Mouse (Mus musculus) embryonic facial prominence, embryonic 15.5 days (tissue): Measurements from ENCODE around the gene Runx2. TPM values are rescaled to one million over a fixed set of nuclear protein-coding genes. Genes with fewer than 3 reads are reported as not detected.

Experiments used
- ATAC-seq: fragments of 200-750 bp; cut with Nextera tagmentation; 2 replicates; pipeline ENCODE4 v1.8.0; 2017; ENCODE audit warnings: low read depth, moderate TSS enrichment; ENCODE audit not compliant: insufficient number of reproducible peaks, low FRiP score, low TSS enrichment
- H3K27ac ChIP-seq: fragments of 300-500 bp; sonication (generic); replicated peaks from 2 replicates; pipeline ENCODE4 v1.5.1; 2015; ENCODE audit warnings: mild to moderate bottlenecking, inconsistent platforms
- H3K27me3 ChIP-seq: fragments of 300-500 bp; sonication (generic); 2 replicates; pipeline ENCODE4 v1.6.1; 2015; ENCODE audit warnings: inconsistent platforms
- H3K36me3 ChIP-seq: fragments of 300-500 bp; sonication (generic); 2 replicates; pipeline ENCODE4 v1.6.1; 2015; ENCODE audit warnings: mild to moderate bottlenecking, inconsistent platforms
- H3K4me1 ChIP-seq: fragments of 300-500 bp; sonication (generic); 2 replicates; pipeline ENCODE4 v1.6.1; 2015; ENCODE audit warnings: inconsistent platforms
- H3K4me2 ChIP-seq: fragments of 300-500 bp; sonication (generic); replicated peaks from 2 replicates; pipeline ENCODE4 v1.6.1; 2015; ENCODE audit warnings: mild to moderate bottlenecking, inconsistent platforms
- H3K4me3 ChIP-seq: fragments of 300-500 bp; sonication (generic); replicated peaks from 2 replicates; pipeline ENCODE4 v1.5.1; 2015; ENCODE audit warnings: mild to moderate bottlenecking, inconsistent platforms
- H3K9ac ChIP-seq: fragments of 300-500 bp; sonication (generic); 2 replicates; pipeline ENCODE4 v1.6.1; 2015; ENCODE audit warnings: inconsistent platforms
- H3K9me3 ChIP-seq: fragments of 300-500 bp; sonication (generic); replicated peaks from 2 replicates; pipeline ENCODE4 v1.6.1; 2016; ENCODE audit warnings: inconsistent platforms
- WGBS: fragments of 180-500 bp; shearing (Covaris S2); methylation state at CpG from one replicate; pipeline ENCODE4 v1.1.7; 2015; 5-methylcytosine and 5-hydroxymethylcytosine counted together
- polyA plus RNA-seq: library from polyadenylated mRNA; unstranded; fragments of >200 nt; fragmentation: Nextera tagmentation; extraction: Ambion mirVana; gene quantifications from 2 replicates; pipeline ENCODE4 v1.2.1, GENCODE M21; 2015

Runx2 gene
- polyA plus RNA-seq, 1 experiment from 2014 or later: 28.5 TPM

DNA sequence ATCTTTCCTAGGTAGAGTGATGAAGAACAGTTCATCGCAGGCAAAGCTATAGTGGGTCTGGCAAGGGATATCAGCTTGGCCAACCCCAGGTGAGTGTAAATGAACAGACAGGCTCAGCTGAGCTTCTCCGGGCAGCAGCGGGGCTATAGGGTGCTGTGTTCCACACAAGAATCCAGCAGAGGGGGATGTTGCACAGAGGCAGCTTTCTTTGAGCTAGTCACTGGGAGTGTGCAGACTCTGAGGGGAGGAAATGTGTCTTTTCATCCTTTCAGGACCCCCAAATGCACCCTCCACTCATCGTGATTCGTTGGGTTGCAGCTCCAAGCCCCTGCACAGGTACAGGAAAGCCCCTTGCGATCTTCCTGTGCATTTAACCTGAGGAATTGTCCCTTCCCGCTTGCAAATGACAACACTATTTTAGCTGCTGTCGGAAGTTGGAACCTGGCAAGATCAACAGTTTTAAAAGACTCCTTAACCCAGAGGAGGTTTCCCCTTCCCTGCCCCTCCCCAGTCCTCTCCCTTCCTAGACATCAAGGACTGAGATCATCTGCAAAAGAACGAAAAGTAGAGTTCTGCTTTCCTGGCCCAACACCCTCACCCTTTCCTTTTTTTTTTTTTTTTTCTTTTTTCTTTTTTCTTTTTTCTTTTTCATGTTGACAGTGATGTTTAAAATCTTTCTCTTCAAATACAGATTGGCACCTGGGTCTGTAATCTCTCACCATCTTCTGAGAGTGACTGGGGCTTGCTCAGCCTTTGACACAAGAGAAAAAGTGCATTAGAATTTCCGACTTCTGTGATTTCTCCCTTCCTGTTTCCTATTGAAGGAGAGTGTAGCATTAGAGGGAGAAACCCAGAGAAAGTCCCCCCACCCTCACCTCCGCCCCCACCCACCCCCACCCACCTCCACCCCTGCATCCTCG, 358.7 kb downstream of the Runx2 start:
- Histone ChIP-seq H3K36me3 (no peaks in the 10 kb centered on the region), H3K27me3 (peaks cover 5% of the 10 kb centered on the region; the same call in 1 of the 2 replicates), H3K9ac (no peak overlapping the region; the same call in 1 of the 2 replicates), H3K9me3 (no peaks in the 10 kb centered on the region), H3K4me2 (peak overlapping the region; percentile 34; the same call in 1 of the 2 replicates), H3K4me1 (0 out of 2 replicates have a peak, but pooled peaks cover 6% of the 10 kb centered on the region), H3K4me3 (no peak overlapping the region), H3K27ac (no peak overlapping the region)
- 25% methylated on average over 12 of the region's 12 CpGs for WGBS
- peak; percentile 65 for ATAC-seq

- ATAC-seq: no peak
- Histone ChIP-seq H3K9me3 (no peaks in the 10 kb centered on the region), H3K27me3 (peaks cover 5% of the 10 kb centered on the region; the same call in 1 of the 2 replicates), H3K27ac (no peak overlapping the region), H3K4me1 (no peaks in the 10 kb centered on the region), H3K9ac (no peak overlapping the region), H3K4me3 (no peak overlapping the region), H3K4me2 (no peak overlapping the region), H3K36me3 (no peaks in the 10 kb centered on the region)
- WGBS: 72% methylated on average over 9 of the region's 9 CpGs
Observed at GRCm38 (mm10) chr17:44449915-44450471, 364.6 kb downstream of the Runx2 start.

Other genes with a start within 250 kb of the Runx2 start
- 16.7 and 18.1 TPM in 2 replicates for gene Supt3, start 37.6 kb downstream of the Runx2 start, polyA plus RNA-seq